Mouse (Mus musculus) megakaryocyte, embryonic 14.5 days (primary cell): Measurements from ENCODE around the gene Gtf2h3.

Experiments used
- FLI1 ChIP-seq: IDR thresholded peaks from 2 replicates; pipeline ENCODE4 v1.6.1; 2012; ENCODE audit warnings: low read length, inconsistent platforms, mixed read lengths
- GATA1 ChIP-seq: IDR thresholded peaks from 3 replicates; pipeline ENCODE4 v1.6.1; 2012; ENCODE audit warnings: mixed read lengths, low read length, inconsistent platforms, borderline replicate concordance

DNA sequence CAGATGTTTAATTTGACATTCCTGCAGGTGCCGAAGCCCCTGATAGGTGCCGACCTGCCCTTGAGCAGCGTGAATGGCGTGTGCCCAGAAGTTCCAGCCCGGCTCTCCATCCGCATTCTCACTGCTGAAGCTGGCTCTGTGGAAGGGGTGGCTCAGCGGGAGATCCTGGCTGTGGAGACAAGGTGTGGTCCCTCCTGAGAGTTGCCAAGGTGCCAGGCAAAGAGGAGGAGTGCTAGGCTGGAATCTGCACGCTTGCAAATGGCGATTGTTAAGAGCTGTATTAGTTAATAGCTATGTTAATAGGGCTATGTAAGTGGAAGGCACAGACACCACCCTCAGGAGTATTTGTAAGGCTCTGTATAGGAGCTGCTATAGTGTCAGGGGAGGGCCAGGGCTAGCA is 45.4 kb downstream of the Gtf2h3 start:
- TF ChIP-seq GATA1 (no peak), FLI1 (no peak)
